In the genomic region with DNA sequence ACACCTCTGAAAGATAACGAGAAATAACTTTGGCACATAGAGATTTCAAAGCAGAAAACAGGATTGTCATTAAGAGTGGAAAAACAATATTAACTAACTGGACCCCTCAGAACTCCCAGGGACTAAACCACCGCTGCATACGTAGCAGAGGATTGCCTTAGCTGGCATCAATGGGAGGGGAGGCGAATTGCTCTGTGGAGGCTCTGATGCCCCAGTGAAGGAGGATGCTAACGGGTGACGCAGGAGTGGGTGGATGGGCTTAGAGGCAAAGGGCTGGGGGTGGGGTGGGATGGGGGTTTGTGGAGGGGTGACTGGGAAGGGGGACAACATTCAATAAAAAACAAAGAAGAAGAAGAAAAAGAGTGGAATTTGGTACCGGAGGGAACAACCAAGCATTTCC, we compare ENCODE assay signal across 10 mouse cellular contexts.
"Had no signal": no experiment of that assay in that cellular context is flagged by ENCODE, and none has a peak within 500 bp of the region (broad histone marks: within the 10 kb centered on the region; RNA-seq: fewer than 3 reads in every experiment).

No protein-coding gene starts in this region.

- H3K9me3 ChIP-seq: kidney, embryonic 15.5 days; limb, embryonic 10.5 days; liver, embryonic 15.5 days; midbrain, embryonic 13.5 days; neural tube, embryonic 15.5 days had no signal

- H3K27ac ChIP-seq: limb, embryonic 10.5 days; liver, embryonic 15.5 days; midbrain, embryonic 13.5 days; neural tube, embryonic 15.5 days had no signal

- H3K27me3 ChIP-seq: kidney, embryonic 15.5 days; liver, embryonic 15.5 days; midbrain, embryonic 13.5 days; neural tube, embryonic 15.5 days had no signal

- H3K4me1 ChIP-seq: limb, embryonic 10.5 days; liver, embryonic 15.5 days; midbrain, embryonic 13.5 days; neural tube, embryonic 15.5 days had no signal

- H3K9ac ChIP-seq: kidney, embryonic 15.5 days; liver, embryonic 15.5 days; lung, embryonic 14.5 days; midbrain, embryonic 13.5 days; neural tube, embryonic 15.5 days had no signal

- ATAC-seq: midbrain, embryonic 13.5 days had no signal

- H3K4me2 ChIP-seq: kidney, embryonic 15.5 days; liver, embryonic 11.5 days; liver, embryonic 15.5 days; lung, embryonic 14.5 days; midbrain, embryonic 13.5 days; neural tube, embryonic 15.5 days had no signal

- DNase-seq: kidney, postnatal 14 days; lung, embryonic 14.5 days; spleen, adult 18-20 months; thymus, postnatal 36 days had no signal

- H3K36me3 ChIP-seq: kidney, embryonic 15.5 days; limb, embryonic 10.5 days; liver, embryonic 15.5 days; midbrain, embryonic 13.5 days; neural tube, embryonic 15.5 days had no signal

- H3K4me3 ChIP-seq: kidney, embryonic 15.5 days; limb, embryonic 10.5 days; liver, embryonic 15.5 days; midbrain, embryonic 13.5 days; neural tube, embryonic 15.5 days had no signal
